Mouse (Mus musculus) small intestine, adult 2 months (tissue): ENCODE data around the gene Ccdc157.

ENCODE experiments used
- CTCF ChIP-seq: fragments of 200-500 bp; IDR thresholded peaks from 2 replicates; pipeline ENCODE4 v1.5.1; 2012; ENCODE audit warnings: low read depth, mild to moderate bottlenecking, control low read depth, inconsistent platforms, low read length, moderate library complexity, mixed read lengths; ENCODE audit not compliant: insufficient replicate concordance, insufficient read length; ENCODE audit errors: extremely low read depth
- POLR2A ChIP-seq: fragments of 200-500 bp; IDR thresholded peaks from 2 replicates; pipeline ENCODE4 v1.6.1; 2012; ENCODE audit warnings: low read depth, mild to moderate bottlenecking, control low read depth, inconsistent platforms, low read length, moderate library complexity

DNA sequence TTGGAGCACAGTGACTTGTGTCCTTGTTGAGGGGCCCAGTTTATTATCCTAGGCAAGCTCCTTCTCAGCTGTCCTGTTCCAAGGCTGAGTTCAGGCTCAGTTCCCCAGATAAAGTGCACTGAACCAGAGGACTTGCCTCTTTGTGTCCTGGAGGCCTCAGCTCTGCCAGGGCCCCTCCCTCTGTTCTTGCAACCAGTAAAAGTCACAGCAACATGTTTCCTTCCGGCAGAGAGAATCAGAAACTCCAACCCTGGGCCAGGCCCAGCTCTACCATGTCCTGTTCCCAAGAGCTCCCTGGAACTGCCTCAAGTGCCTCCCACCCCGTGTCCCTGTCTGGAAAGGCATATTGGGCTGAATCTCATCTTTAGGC, 43.6 kb upstream of the Ccdc157 start:
- no peak for TF ChIP-seq POLR2A
- TF ChIP-seq CTCF = no peak
